Mouse (Mus musculus) lung, embryonic 16.5 days (tissue): ENCODE results near the gene Alkbh2. TPM values are rescaled to one million over a fixed set of nuclear protein-coding genes. Genes with fewer than 3 reads are reported as not detected.

Experiments used
- ATAC-seq: fragments of 200-750 bp; cut with Nextera tagmentation; 2 replicates; pipeline ENCODE4 v1.8.0; 2017; ENCODE audit warnings: low read depth, mild to moderate bottlenecking, moderate library complexity
- H3K27ac ChIP-seq: fragments of 300-500 bp; sonication (generic); 2 replicates; pipeline ENCODE4 v1.5.1; 2014; ENCODE audit warnings: mild to moderate bottlenecking, control low read depth, low read length
- H3K27me3 ChIP-seq: fragments of 300-500 bp; sonication (generic); 2 replicates; pipeline ENCODE4 v1.6.1; 2014; ENCODE audit warnings: low read depth, low read length, mixed read lengths; ENCODE audit not compliant: control insufficient read depth, insufficient read depth
- H3K36me3 ChIP-seq: fragments of 300-500 bp; sonication (generic); 2 replicates; pipeline ENCODE4 v1.6.1; 2014; ENCODE audit warnings: low read length; ENCODE audit not compliant: control insufficient read depth, insufficient read depth
- H3K4me1 ChIP-seq: fragments of 300-500 bp; sonication (generic); replicated peaks from 2 replicates; pipeline ENCODE4 v1.6.1; 2014; ENCODE audit warnings: low read length, mixed read lengths; ENCODE audit not compliant: control insufficient read depth, insufficient read depth
- H3K4me2 ChIP-seq: fragments of 300-500 bp; sonication (generic); 2 replicates; pipeline ENCODE4 v1.6.1; 2014; ENCODE audit warnings: low read depth, low read length, control low read depth
- H3K4me3 ChIP-seq: fragments of 300-500 bp; sonication (generic); 2 replicates; pipeline ENCODE4 v1.5.1; 2014; ENCODE audit warnings: mild to moderate bottlenecking, low read length, control low read depth
- H3K9ac ChIP-seq: fragments of 300-500 bp; sonication (generic); 2 replicates; pipeline ENCODE4 v1.6.1; 2014; ENCODE audit warnings: low read length, control low read depth
- H3K9me3 ChIP-seq: fragments of 300-500 bp; sonication (generic); 2 replicates; pipeline ENCODE4 v1.6.1; 2016; ENCODE audit warnings: low read length; ENCODE audit not compliant: control insufficient read depth
- WGBS: fragments of 180-500 bp; shearing (Covaris S2); extraction: QIAGEN DNeasy Blood & Tissue Kit; methylation state at CpG from one replicate; pipeline ENCODE4 v1.1.7; 2014; 5-methylcytosine and 5-hydroxymethylcytosine counted together
- polyA plus RNA-seq: library from polyadenylated mRNA; unstranded; fragments of >200 nt; fragmentation: Nextera tagmentation; extraction: Ambion mirVana; gene quantifications from 2 replicates; pipeline ENCODE4 v1.2.1, GENCODE M21; 2015

Gene Alkbh2
- polyA plus RNA-seq, 1 experiment from 2014 or later: 6.3 TPM

- H3K4me2 ChIP-seq: no peak overlapping the region
- ATAC-seq: no peak
- no peak overlapping the region for H3K27ac ChIP-seq
- H3K9me3 ChIP-seq: no peaks in the 10 kb centered on the region
- H3K27me3 ChIP-seq: no peaks in the 10 kb centered on the region
- WGBS: 51% methylated on average over 6 of the region's 6 CpGs
- no peaks in the 10 kb centered on the region for H3K36me3 ChIP-seq
- no peaks in the 10 kb centered on the region for H3K4me1 ChIP-seq
- H3K4me3 ChIP-seq: no peak overlapping the region
- H3K9ac ChIP-seq: no peak overlapping the region
Measured at GRCm38 (mm10) chr5:114163117-114163696, 35.2 kb upstream of the Alkbh2 start.

- Histone ChIP-seq H3K4me2 (no peak overlapping the region), H3K9ac (no peak overlapping the region), H3K4me3 (no peak overlapping the region), H3K4me1 (no peaks in the 10 kb centered on the region), H3K27ac (no peak overlapping the region), H3K27me3 (no peaks in the 10 kb centered on the region), H3K36me3 (no peaks in the 10 kb centered on the region), H3K9me3 (no peaks in the 10 kb centered on the region)
- ATAC-seq: no peak
- 38% methylated on average over 12 of the region's 12 CpGs for WGBS
Measured at GRCm38 (mm10) chr5:114162106-114162815, 34.2 kb upstream of the Alkbh2 start.

GRCm38 (mm10) chr5:114161424-114161823 is 33.4 kb upstream of the Alkbh2 start:
- WGBS: 76% methylated on average over 6 of the region's 6 CpGs
- Histone ChIP-seq H3K4me1 (no peaks in the 10 kb centered on the region), H3K27ac (no peak overlapping the region), H3K27me3 (no peaks in the 10 kb centered on the region), H3K9ac (no peak overlapping the region), H3K9me3 (no peaks in the 10 kb centered on the region), H3K36me3 (no peaks in the 10 kb centered on the region), H3K4me2 (no peak overlapping the region), H3K4me3 (no peak overlapping the region)
- no peak for ATAC-seq

- Histone ChIP-seq H3K4me1 (0 out of 2 replicates have a peak, but pooled peaks cover 2% of the 10 kb centered on the region), H3K9ac (no peak overlapping the region), H3K4me2 (no peak overlapping the region), H3K36me3 (no peaks in the 10 kb centered on the region), H3K4me3 (no peak overlapping the region), H3K9me3 (no peaks in the 10 kb centered on the region), H3K27me3 (no peaks in the 10 kb centered on the region), H3K27ac (no peak overlapping the region)
- 48% methylated on average over 7 of the region's 7 CpGs for WGBS
- no peak for ATAC-seq
Measured at GRCm38 (mm10) chr5:114157236-114157635, 29.2 kb upstream of the Alkbh2 start.

GRCm38 (mm10) chr5:114155168-114155933 is 27.3 kb upstream of the Alkbh2 start:
- peak; percentile 90 for ATAC-seq
- WGBS: 39% methylated on average over 9 of the region's 9 CpGs

GRCm38 (mm10) chr5:114154765-114155164 is 26.7 kb upstream of the Alkbh2 start:
- Histone ChIP-seq H3K27me3 (no peaks in the 10 kb centered on the region), H3K4me2 (no peak overlapping the region), H3K4me3 (no peak overlapping the region), H3K9ac (no peak overlapping the region), H3K4me1 (0 out of 2 replicates have a peak, but pooled peaks cover 2% of the 10 kb centered on the region), H3K9me3 (no peaks in the 10 kb centered on the region), H3K36me3 (no peaks in the 10 kb centered on the region), H3K27ac (peak overlapping the region; percentile 44)
- 65% methylated on average over 5 of the region's 5 CpGs for WGBS
- 0 out of 2 replicates have a peak, but pooled peaks have one; percentile 21 for ATAC-seq

More at GRCm38 (mm10) chr5:114155168-114155933, 27.3 kb upstream of the Alkbh2 start:
- Histone ChIP-seq H3K4me3 (no peak overlapping the region), H3K27ac (peak overlapping the region; percentile 44), H3K4me1 (0 out of 2 replicates have a peak, but pooled peaks cover 2% of the 10 kb centered on the region), H3K36me3 (no peaks in the 10 kb centered on the region), H3K4me2 (no peak overlapping the region), H3K9ac (no peak overlapping the region), H3K9me3 (no peaks in the 10 kb centered on the region), H3K27me3 (no peaks in the 10 kb centered on the region)

- no peaks in the 10 kb centered on the region for H3K36me3 ChIP-seq
- 0 out of 2 replicates have a peak, but pooled peaks cover 2% of the 10 kb centered on the region for H3K4me1 ChIP-seq
- H3K4me2 ChIP-seq: peak overlapping the region; percentile 41
- H3K4me3 ChIP-seq: peak overlapping the region; percentile 27
- H3K9ac ChIP-seq: no peak overlapping the region
- ATAC-seq: no peak
- no peaks in the 10 kb centered on the region for H3K9me3 ChIP-seq
- H3K27ac ChIP-seq: no peak overlapping the region
- H3K27me3 ChIP-seq: no peaks in the 10 kb centered on the region
- WGBS: 7% methylated on average over 12 of the region's 12 CpGs
Measured at GRCm38 (mm10) chr5:114153490-114153889, 25.5 kb upstream of the Alkbh2 start.

GRCm38 (mm10) chr5:114152359-114153092 is 24.5 kb upstream of the Alkbh2 start:
- no peaks in the 10 kb centered on the region for H3K36me3 ChIP-seq
- no peak for ATAC-seq
- no peaks in the 10 kb centered on the region for H3K27me3 ChIP-seq
- H3K4me3 ChIP-seq: no peak overlapping the region
- H3K9ac ChIP-seq: no peak overlapping the region
- H3K27ac ChIP-seq: no peak overlapping the region
- no peaks in the 10 kb centered on the region for H3K9me3 ChIP-seq
- 0 out of 2 replicates have a peak, but pooled peaks cover 2% of the 10 kb centered on the region for H3K4me1 ChIP-seq
- H3K4me2 ChIP-seq: no peak overlapping the region
- whole genome bisulfite sequencing: 74% methylated on average over 12 of the region's 12 CpGs
